Mouse (Mus musculus) retina, adult 2 months (tissue): Measurements from ENCODE around the gene Aif1l.
A peak's percentile ranks its signal among the peaks of the same experiment; 100 is the strongest.
"Not testable (repeated sequence)": the region's sequence is repeated elsewhere in the genome, so short reads cannot be mapped to it uniquely, and the experiment has no call there.

ENCODE experiments used
- DNase-seq: peaks from one replicate; pipeline ENCODE4 v3.0.0-alpha.2; 2012; ENCODE audit warnings: low read depth, low spot score

The Aif1l gene

DNA sequence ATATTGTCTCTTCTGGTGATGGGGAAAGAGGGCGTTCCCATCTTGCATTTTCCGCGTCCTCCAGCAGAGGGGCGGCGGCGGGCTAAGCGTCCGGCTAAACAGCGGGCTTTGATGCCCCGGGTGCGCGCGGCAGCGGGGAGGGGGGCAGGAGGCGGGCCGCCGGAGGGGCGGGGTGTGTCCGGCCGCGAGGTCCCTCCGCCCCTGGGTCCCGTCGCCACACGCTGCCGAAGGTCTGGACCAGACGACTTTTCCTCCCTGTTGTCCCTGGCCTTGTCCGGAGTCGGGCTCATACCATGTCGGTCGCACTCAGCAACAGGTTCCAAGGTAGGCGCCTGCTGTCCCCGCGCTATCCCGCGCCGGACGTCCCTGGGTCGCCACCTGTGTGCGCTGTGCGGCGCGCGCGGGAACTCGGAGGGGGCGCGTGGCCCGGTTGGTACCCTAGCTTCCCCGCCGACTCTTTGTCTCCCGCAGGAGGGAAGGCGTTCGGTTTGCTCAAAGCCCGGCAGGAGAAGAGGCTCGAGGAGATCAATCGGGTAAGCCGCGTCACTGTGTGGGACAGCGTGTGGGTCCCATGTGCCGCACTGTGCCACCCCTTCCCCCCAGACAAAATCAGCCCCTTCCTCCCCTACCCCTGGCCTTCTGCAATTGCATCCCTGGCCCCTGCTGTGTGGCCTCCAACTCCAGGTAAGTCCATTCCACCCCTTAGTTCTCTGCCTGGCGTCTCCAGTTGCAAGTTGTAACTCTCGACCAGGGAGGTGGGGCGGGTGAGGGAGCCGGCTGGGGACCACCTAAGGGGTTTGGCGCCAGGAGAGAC, at the start of gene Aif1l:
Gene Aif1l (plus strand): TSS at position 82 of the 814 bp plus-strand sequence.
- DNase-seq, result no peak

DNA sequence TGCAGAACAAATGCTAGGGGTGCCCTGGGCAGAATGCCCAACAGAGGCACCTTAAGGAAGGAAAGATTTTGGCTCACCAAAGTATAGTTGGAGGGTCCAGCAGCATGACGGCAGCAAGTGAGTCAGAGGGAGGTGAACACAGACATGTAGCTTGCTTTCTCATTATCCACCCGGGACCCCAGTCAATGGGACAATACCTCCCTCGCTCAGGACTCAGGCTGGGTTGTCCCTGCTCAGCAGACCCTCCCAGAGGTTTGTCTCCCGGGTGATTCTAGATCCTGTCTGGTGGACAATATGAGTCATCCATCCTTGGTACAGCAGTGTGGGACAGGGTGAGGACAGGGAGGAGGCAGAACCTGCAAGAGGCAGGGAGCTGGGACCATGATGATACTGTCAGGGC, 49.0 kb upstream of the Aif1l start:
- no peak for DNase-seq

DNA sequence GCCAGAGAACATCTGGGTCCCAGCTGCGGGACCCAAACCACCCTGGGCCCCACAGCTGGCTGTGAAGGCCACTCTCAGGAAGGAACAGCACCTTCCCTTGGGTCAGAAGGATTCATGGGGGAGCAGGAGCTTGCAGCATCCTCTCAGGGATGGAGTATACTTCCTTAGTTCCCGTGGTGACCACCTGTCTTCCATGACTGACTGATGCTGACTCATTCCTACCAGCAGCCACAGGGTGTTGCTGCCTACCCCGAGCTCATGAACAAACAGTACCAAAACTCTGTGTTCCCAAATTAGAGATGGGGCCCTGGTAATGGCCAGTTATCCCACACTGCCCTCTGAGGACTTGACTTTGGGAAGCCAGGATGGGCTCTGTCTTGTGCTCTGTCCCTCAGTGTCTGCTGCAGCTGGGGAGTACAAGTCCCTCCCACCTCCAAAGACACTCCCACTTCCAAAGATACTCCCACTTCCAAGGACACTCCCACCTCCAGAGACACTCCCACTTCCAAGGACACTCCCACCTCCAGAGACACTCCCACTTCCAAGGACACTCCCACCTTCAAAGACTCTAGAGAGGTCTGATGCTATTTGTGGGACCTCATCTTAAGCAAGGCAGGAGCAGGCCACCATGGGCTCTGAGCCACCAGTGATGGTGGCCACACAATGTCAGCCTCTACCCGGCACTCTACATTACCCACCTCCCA, 48.1 kb upstream of the Aif1l start:
- no peak for DNase-seq

DNA sequence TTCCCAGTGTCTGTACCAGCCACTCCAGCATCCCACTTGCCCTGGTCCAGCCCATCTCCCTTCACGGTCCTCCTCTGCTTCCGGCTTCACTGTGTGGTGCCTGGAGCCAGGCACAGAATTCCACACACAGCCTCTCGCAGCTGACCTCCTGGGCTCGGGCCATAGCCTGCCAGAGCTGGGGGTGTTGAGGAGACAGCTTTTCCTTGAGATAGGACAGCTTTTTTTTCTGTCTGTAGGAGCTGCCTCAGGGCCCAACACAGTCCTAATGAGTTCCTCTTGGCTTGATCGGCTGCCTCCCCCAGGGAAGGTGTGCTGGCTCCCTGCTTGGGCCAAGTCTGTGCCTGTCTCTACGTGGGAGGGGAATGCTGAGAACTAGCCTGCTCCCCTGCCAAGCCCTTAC, 45.9 kb upstream of the Aif1l start:
- no peak for DNase-seq

DNA sequence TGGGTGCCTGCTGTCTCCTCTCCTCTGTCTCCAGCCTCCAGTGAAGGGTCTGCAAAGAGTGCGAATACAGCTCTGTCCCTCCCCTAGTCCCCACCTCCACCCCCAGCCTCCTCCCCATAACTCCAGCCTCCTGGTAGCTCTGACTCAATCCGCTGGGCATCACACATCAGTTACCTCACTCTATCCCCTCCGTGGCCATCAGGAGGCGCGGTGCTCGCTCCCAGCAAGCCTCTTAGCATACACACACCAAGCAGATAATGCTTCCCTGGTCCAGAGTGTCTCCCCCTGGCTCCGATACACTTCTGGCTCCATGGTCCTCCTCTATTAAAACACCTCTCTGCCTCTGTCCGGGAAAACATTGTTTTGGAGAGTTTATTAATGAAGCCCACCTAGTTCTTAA, 45.3 kb upstream of the Aif1l start:
- DNase-seq, result no peak

DNA sequence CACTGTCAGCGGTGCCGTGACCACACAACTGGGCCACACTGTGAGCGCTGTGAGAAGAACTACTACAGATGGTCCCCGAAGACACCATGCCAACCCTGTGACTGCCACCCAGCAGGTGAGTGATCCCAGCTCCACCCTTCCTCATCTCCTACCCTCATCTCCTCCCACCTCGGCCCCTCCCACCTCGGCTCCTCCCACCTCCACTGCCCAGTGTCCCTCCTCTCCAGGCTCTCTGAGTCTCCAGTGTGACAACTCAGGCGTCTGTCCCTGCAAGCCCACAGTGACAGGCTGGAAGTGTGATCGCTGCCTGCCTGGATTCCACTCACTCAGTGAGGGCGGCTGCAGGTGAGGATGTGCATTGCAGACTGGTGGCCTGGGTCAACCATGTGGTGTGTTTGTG, 44.3 kb upstream of the Aif1l start:
- DNase-seq, result no peak

DNA sequence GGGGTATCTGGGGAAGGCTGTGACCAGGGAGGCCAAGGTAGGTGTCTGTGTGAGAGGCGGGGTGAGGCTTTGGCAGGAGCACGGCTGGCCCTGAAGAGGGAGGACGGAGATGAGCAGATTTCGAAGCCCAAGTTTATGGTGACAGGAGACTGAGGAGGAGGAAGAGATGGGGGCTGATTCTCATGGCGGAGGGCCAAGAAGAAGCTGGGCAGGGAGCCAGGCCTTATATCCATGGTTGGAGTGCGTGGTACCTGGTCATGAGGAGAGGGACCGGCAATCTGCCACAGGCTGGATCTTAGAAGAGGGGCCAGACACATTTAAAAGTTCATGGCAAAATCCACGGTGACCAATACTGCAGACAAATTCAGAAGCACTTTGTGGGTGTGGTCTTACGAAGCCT, 43.5 kb upstream of the Aif1l start:
- no peak for DNase-seq

DNA sequence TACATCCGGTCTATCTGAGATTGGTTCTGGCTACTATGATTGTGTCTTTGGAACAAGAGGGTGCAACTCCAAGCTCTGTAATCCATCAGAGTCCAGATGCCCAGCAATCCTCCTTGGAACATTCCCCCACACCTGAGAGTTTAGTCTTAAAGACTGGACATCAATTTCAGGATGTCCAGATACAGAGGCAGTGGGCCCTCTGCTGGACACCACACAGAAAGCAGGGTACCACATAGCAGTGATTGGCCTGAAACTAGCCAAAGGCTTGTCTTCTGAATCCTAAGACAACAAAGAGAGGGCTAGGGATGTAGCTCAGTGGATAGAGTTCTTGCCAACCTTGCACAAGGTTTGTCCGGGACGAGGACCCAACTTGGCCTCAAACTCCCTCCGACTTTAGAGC, 37.4 kb upstream of the Aif1l start:
- no peak for DNase-seq

DNA sequence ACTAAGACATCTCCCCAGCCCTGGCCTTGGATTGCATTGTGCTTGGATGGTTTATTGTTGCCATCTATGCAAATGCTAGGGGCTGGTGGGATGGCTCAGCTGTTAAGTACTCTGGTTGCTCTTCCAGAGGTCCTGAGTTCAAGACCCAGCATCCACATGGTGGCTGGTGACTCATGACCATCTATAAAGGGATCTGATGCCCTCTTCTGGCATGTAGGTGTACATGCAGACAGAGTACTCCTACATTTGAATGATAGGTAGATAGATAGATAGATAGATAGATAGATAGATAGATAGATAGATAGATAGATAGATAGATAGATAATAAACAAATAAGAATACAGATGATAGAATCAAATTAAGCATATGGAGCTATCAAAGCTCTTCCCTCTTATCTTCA, 35.7 kb upstream of the Aif1l start:
- DNase-seq, result not testable (repeated sequence)

DNA sequence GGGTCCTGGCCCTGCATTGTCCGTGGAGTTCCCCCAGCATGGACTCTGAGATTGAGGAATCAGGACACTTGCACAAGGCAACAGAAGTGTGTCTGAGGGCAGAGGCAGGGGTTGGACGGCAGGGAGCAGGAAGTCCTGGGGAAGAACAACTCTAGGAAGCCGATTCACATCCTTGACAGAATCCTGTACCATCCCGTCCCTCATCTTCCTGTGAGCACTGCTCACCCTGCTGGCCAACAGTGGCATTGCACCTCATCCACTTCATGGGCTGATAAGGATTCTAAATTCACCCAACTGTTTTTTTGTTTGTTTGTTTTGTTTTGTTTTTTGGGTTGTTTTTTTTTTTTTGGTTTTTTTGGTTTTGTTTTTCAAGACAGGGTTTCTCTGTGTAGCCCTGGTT, 34.8 kb upstream of the Aif1l start:
- peak; percentile 49 for DNase-seq

DNA sequence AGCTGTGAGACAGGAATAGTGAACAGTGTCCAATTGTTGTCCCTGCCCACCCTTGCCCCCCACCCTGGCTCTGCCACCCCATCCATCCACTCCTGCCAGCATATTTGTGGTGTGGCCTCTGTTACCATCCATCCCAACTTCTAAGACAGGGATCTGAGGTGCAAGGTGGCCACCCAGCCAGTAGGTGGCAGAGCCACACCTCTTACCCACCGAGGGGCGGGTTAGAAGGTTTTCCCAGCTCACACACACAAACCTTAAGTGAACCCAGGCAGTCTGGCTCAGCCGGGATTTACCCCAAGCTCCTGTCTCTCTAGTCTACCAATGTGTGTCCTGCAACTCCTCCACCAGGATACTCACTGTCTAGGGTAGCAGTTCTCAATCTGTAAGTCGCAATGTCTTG, 32.3 kb upstream of the Aif1l start:
- DNase-seq, result no peak

DNA sequence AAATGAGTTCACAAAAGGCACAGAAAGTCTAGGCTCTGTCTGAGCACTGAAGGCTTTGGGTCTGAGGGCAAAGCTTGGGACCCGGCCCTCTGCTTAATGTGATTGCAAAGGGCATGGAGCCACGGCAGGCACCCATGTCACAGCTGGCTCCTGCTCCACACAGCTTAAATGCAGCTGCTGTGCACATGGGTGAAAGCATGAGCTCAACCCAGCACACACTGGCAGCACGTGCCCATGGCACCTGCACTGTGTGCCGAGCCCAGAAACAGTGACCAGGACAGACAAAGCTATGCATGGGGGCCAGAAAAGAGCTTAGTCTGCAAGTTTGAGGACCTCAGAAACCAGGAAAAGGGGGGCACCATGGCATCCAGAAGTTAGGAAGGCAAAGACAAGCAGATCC, 26.3 kb upstream of the Aif1l start:
- no peak for DNase-seq

DNA sequence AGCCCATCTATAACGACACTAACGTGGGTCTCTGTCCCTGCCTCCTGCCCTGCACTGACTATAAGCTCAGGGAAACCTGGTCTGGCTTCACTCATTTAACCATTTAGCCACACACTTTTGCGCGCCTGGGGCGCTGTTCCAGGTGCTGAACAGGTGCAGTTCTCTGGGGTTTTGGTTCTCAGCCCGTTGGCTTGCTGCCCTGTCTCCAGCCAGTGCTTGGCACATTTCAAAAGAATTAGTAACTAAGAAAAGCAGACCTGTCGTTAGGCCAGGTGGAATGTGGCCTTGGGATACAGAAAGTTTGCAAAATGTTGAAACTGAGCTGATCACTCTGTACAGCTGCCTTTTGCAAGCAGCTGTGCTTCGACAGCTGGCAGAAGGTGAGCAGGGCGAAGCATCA, 25.1 kb upstream of the Aif1l start:
- no peak for DNase-seq

DNA sequence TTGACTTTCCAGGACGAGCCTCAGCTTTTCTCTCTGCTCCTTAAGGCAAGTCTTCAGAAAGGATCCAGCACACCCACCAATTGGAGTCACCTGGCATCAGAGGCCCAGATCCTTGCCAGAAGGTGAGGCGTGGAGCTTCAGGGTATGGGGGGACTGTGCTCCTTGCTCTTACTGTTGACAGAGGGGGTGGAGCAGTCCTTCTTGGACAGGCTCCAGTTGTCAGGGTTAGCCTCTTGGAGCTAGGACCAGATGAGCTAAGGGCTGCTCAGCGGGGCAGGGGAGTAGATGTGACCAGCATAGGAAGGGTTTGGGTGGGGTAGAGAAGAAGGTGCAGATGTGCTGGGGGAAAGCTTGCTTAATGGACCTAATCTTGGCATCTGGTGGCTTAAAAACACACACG, 24.0 kb upstream of the Aif1l start:
- DNase-seq, result no peak

DNA sequence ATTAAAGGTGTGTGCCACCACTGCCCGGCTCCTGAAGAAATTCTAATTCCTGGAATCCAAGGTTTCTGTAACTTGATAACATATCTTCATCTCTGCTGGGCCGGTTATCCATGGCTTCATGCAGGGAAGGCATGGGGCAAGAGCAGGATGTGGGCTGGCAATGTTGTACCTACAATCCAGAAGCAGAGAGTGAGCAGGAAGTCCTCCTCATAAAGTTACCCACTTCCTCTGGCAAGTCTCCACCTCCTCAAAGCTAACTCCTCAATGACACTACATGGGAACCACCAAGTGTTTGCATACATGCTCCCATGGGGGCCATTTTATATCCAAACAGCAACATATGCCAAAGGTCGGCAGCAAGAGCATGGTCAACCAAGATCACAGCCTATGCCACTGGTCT, 20.3 kb upstream of the Aif1l start:
- DNase-seq, result no peak

DNA sequence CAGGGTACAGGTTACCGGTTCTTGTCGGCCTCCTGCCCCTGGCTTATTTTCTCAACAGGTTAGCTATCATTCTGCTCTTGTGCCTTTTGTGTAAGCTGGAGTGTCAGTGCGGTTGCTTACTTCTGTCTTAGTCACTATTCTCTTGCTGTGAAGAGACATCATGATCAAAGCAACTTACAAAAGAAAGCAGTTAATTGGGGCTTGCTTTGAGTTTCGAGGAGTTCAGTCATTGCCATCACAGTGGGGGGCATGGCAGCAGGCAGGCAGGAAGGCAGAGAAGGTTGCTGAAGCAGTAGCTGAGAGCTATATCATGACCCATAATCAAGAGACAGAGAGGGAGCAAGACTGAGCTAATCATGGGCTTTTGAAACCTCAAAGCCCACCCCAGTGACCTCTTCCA, 15.4 kb upstream of the Aif1l start:
- DNase-seq, result no peak

DNA sequence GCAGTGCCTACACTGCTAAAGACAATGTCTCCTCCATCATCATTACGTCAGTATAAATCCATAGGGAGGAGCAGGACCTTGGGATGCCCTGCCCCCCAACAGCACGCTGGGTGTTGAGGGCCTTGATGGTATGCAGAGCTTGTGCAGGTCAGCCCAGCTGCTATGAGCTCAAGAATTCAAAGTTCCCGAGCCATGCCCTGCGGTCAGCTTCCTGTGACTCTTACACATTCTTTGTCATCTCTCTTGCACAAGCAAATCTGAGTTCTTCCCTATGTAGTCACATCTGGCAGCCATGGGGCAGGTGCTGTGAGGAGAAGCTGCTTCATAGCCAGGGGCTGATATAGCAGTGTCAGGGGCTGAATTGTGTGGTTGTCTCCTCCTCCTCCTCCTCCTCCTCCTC, 14.9 kb upstream of the Aif1l start:
- no peak for DNase-seq

DNA sequence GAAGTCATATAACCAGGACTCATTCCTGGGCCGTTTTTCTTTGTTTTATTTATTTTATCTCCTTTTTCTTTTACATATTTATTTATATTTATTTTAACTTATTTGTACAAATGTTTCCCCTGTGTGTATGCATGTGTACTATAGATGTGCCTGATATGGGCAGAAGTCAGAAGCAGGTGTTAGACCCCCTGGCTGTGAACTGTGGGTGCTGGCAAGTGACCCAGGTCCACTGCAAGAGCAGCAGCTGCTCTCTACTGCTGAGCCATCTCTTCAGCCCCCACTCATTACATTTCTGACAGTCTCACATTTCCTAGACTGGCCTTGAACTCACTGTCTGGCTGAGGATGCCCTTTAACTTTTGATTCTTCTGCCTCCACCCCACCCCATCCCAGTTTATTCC, 11.6 kb upstream of the Aif1l start:
- DNase-seq, result no peak

DNA sequence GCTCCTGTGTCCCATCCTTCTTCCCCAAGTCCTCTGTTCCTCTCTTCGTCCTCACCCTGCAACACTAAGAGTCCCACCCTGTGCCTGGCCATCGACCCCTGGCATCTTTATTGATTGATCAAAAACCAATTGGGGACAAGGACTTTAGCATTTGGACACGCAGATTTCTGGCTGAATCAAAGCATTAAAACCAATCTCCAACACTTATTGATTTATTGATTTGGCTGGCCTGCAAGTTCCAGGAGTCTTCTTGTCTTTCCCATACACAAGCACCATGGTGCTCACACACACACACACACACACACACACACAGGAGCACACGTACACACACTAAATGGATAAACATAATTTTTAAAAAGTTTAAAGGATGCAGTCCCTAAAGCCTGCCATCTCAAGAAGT, 6.9 kb upstream of the Aif1l start:
- DNase-seq, result no peak

DNA sequence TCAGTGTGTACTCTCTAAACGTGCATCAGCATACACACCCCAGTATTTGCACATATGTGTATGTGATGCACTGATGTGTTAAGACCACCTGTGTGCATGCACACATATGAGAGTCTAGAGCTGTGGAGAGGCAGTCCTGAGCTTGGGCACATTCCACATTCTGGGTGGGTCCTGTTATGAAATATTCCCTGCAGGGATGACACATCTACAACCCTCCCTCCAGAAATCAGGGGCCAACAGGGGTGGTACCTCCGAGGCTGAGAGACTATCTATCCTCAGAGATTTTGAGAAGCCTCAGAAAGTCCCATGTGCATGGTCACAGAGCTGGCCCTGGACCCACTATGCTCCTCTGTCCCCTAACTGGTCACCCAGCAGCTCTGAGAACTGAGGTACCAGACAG, 4.4 kb upstream of the Aif1l start:
- DNase-seq, result no peak

DNA sequence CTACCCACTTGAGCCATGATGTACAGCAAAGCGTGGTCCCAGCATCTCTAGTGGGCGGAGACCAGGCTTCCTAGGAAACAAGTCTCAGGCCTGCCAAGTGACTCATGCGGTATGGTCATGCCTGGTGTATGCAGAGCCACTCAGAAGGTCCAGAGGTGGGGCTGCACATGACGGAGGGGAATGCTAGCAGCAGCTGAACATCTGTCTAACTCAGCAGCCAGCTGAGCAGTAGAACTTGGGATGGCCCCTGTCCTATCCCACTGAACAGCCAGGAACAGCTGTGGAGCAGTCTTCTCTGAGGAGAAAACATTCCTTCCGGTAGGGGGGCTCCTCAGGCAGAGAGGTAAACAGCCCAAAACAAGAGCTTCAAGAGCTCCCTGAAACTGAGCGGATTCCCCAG, 1.5 kb upstream of the Aif1l start:
- no peak for DNase-seq

DNA sequence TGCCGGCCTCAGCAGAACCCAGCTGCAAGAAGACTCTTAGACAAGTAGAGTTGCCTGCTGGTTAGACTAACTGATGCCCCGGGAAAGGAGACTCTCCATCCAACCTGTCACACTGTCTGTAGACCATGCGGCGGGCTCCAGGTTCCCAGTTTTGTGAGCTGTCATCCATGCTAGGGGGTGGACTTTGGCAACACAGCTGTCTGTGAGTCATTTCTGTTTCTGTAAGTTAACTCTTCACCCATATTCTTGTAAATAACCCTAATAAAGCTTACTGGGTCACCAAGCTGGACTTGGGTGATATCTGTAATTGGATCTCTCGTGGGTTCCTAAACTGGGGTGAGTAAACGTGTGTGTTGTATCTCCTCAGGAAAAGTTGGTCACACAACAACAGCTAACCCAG, 1.1 kb upstream of the Aif1l start:
- DNase-seq, result no peak

DNA sequence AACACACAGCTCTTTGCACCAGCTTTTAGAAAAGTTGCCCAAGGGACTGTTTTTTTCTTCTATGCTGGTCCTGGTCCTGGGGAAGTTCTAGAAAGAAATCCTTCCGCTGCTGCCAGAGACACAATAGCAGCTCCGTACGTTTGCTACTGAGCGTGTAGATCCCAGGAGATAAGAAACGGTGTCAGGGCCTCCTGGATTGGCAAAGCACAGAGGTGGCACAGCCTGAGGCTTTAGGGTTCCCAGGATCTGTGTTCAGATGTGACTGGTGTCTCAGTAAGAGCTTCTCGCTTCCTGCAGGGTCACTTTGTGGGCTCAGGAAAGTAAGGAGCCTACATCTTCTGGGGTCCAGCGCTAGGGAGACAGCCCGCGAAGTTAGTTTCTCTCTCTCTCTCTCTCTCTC, 1.0 kb downstream of the Aif1l start:
- no peak for DNase-seq

DNA sequence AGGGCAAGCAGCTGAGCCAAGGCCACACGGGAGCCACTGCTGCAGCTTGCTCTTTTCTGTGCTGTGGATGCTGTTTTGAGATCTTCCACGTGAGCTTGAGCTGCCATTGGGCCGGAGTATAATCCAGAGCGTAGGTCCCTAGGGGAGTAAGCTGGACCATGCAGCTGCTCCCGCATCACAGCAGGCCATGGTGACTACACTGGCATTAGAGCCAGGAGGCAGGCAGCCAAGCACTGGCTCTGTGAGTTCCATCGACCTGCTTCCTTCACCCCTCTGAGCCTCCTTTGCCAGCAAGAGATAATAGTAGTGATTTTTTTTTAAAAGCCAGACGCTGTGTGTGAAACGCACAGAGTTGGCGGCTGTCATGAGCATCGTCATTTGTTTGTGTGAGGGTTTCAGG, 2.3 kb downstream of the Aif1l start:
- DNase-seq, result no peak
